Mouse (Mus musculus): ENCODE data around the gene Auh. TPM values are rescaled to one million over a fixed set of nuclear protein-coding genes. Genes with fewer than 3 reads are reported as not detected.

Auh gene
- polyA plus RNA-seq, 1 experiment: 30.9 TPM

DNA sequence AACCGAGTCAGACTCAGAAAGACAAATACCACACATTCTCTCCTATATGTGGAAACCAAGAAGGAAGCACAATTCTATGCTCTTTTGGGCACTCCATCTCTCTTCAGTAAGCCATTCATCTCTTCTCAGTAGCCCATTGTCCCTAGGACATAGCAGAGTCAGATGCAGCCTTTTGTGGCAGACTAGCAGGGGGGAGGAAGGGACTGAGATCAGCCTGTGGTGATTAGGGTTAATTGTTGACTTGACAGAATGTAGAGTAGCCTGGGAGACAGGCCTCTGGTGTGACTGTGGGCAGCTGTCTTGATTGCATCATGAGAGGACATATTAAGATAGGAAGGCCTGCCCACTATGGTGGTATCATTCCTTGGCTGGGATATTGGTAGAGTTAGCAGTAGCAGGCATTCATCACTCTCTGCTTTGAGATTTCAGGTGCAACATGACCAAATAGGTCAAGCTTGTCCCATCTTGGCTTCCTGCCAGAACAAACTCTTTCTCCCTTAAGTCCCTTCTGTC lies 13.5 kb upstream of the Auh start:
- Histone ChIP-seq H3K9me3 (replicated peaks; ENCODE audit: control insufficient read depth, insufficient read depth, low read length, poor library complexity, severe bottlenecking) (no peaks in the 10 kb centered on the region), H3K36me3 (ENCODE audit: control insufficient read depth, insufficient read depth, low read length, poor library complexity, severe bottlenecking) (no peaks in the 10 kb centered on the region), H3K4me1 (ENCODE audit: control insufficient read depth, insufficient read depth, low read length) (no peaks in the 10 kb centered on the region), H3K9ac (ENCODE audit: low read depth, poor library complexity, severe bottlenecking) (no peak overlapping the region), H3K27ac (ENCODE audit: insufficient read depth, low read length) (no peak overlapping the region), H3K4me3 (ENCODE audit: low read depth, low read length) (no peak overlapping the region), H3K27me3 (ENCODE audit: control insufficient read depth, insufficient read depth, low read length, poor library complexity, severe bottlenecking) (no peaks in the 10 kb centered on the region)
- TF ChIP-seq CTCF (IDR thresholded peaks at IDR 0.05; ENCODE audit: low read depth, low read length) (no peak), POLR2A (IDR thresholded peaks at IDR 0.05; ENCODE audit: insufficient read depth, low read length) (no peak), EP300 (IDR thresholded peaks at IDR 0.05; ENCODE audit: insufficient read depth, low read depth, low read length) (no peak)

GRCm38 (mm10) chr13:52940956-52941355 lies 11.5 kb upstream of the Auh start:
- H3K9ac ChIP-seq (ENCODE audit: low read depth, poor library complexity, severe bottlenecking): no peak overlapping the region
- H3K27me3 ChIP-seq (ENCODE audit: control insufficient read depth, insufficient read depth, low read length, poor library complexity, severe bottlenecking): no peaks in the 10 kb centered on the region
- TF ChIP-seq EP300 (IDR thresholded peaks at IDR 0.05; ENCODE audit: insufficient read depth, low read depth, low read length) (no peak), CTCF (IDR thresholded peaks at IDR 0.05; ENCODE audit: low read depth, low read length) (no peak), POLR2A (IDR thresholded peaks at IDR 0.05; ENCODE audit: insufficient read depth, low read length) (no peak)
- no peak overlapping the region for H3K4me3 ChIP-seq (ENCODE audit: low read depth, low read length)
- no peaks in the 10 kb centered on the region for H3K36me3 ChIP-seq (ENCODE audit: control insufficient read depth, insufficient read depth, low read length, poor library complexity, severe bottlenecking)
- no peaks in the 10 kb centered on the region for H3K9me3 ChIP-seq (replicated peaks; ENCODE audit: control insufficient read depth, insufficient read depth, low read length, poor library complexity, severe bottlenecking)
- no peak overlapping the region for H3K27ac ChIP-seq (ENCODE audit: insufficient read depth, low read length)
- H3K4me1 ChIP-seq (ENCODE audit: control insufficient read depth, insufficient read depth, low read length): no peaks in the 10 kb centered on the region

- Histone ChIP-seq H3K27me3 (ENCODE audit: control insufficient read depth, insufficient read depth, low read length, poor library complexity, severe bottlenecking) (no peaks in the 10 kb centered on the region), H3K4me3 (ENCODE audit: low read depth, low read length) (no peak overlapping the region), H3K9me3 (replicated peaks; ENCODE audit: control insufficient read depth, insufficient read depth, low read length, poor library complexity, severe bottlenecking) (no peaks in the 10 kb centered on the region), H3K4me1 (ENCODE audit: control insufficient read depth, insufficient read depth, low read length) (no peaks in the 10 kb centered on the region), H3K9ac (ENCODE audit: low read depth, poor library complexity, severe bottlenecking) (no peak overlapping the region), H3K36me3 (ENCODE audit: control insufficient read depth, insufficient read depth, low read length, poor library complexity, severe bottlenecking) (no peaks in the 10 kb centered on the region), H3K27ac (ENCODE audit: insufficient read depth, low read length) (no peak overlapping the region)
- TF ChIP-seq EP300 (IDR thresholded peaks at IDR 0.05; ENCODE audit: insufficient read depth, low read depth, low read length): no peak
- TF ChIP-seq POLR2A (IDR thresholded peaks at IDR 0.05; ENCODE audit: insufficient read depth, low read length): no peak
- no peak for TF ChIP-seq CTCF (IDR thresholded peaks at IDR 0.05; ENCODE audit: low read depth, low read length)
These were observed 1.1 kb upstream of the Auh start for GRCm38 (mm10) chr13:52930582-52930981.

DNA sequence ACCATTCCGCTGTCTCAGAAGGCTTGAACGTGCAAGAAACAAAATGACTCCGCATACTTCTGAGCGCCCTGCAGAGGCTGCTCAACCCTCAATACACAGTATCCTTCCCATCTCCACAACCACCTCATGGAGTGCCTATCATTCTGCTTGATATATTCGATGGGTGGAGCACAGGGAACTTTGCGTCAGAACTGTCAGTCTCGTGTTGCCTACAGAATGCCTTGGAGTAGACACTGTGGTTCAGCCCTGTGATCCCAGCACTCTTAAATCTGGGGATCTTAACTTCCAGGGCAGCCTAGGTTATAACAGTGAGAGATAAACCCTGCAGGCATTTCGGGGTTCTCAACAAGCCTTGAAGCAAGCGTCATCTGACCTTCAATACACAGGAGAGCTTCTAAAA lies 1.1 kb downstream of the Auh start:
- no peaks in the 10 kb centered on the region for H3K27me3 ChIP-seq (ENCODE audit: control insufficient read depth, insufficient read depth, low read length, poor library complexity, severe bottlenecking)
- TF ChIP-seq EP300 (IDR thresholded peaks at IDR 0.05; ENCODE audit: insufficient read depth, low read depth, low read length) (no peak), CTCF (IDR thresholded peaks at IDR 0.05; ENCODE audit: low read depth, low read length) (no peak), POLR2A (IDR thresholded peaks at IDR 0.05; ENCODE audit: insufficient read depth, low read length) (no peak)

GRCm38 (mm10) chr13:52924457-52924856 lies 5.0 kb downstream of the Auh start:
- Histone ChIP-seq H3K4me1 (ENCODE audit: control insufficient read depth, insufficient read depth, low read length) (peaks cover 3% of the 10 kb centered on the region), H3K9ac (ENCODE audit: low read depth, poor library complexity, severe bottlenecking) (no peak overlapping the region), H3K27me3 (ENCODE audit: control insufficient read depth, insufficient read depth, low read length, poor library complexity, severe bottlenecking) (no peaks in the 10 kb centered on the region), H3K4me3 (ENCODE audit: low read depth, low read length) (no peak overlapping the region), H3K27ac (ENCODE audit: insufficient read depth, low read length) (no peak overlapping the region), H3K36me3 (ENCODE audit: control insufficient read depth, insufficient read depth, low read length, poor library complexity, severe bottlenecking) (no peaks in the 10 kb centered on the region), H3K9me3 (replicated peaks; ENCODE audit: control insufficient read depth, insufficient read depth, low read length, poor library complexity, severe bottlenecking) (0 out of 2 replicates have a peak, but pooled peaks cover 6% of the 10 kb centered on the region)
- TF ChIP-seq CTCF (IDR thresholded peaks at IDR 0.05; ENCODE audit: low read depth, low read length): no peak
- TF ChIP-seq EP300 (IDR thresholded peaks at IDR 0.05; ENCODE audit: insufficient read depth, low read depth, low read length): no peak
- TF ChIP-seq POLR2A (IDR thresholded peaks at IDR 0.05; ENCODE audit: insufficient read depth, low read length): no peak

More for the DNA sequence above, 1.1 kb downstream of the Auh start:
- Histone ChIP-seq H3K9me3 (replicated peaks; ENCODE audit: control insufficient read depth, insufficient read depth, low read length, poor library complexity, severe bottlenecking) (0 out of 2 replicates have a peak, but pooled peaks cover 6% of the 10 kb centered on the region), H3K9ac (ENCODE audit: low read depth, poor library complexity, severe bottlenecking) (peak overlapping the region; percentile 82), H3K4me3 (ENCODE audit: low read depth, low read length) (no peak overlapping the region), H3K27ac (ENCODE audit: insufficient read depth, low read length) (no peak overlapping the region), H3K36me3 (ENCODE audit: control insufficient read depth, insufficient read depth, low read length, poor library complexity, severe bottlenecking) (no peaks in the 10 kb centered on the region), H3K4me1 (ENCODE audit: control insufficient read depth, insufficient read depth, low read length) (no peaks in the 10 kb centered on the region)

GRCm38 (mm10) chr13:52921966-52922365 lies 7.5 kb downstream of the Auh start:
- Histone ChIP-seq H3K4me1 (ENCODE audit: control insufficient read depth, insufficient read depth, low read length) (peaks cover 3% of the 10 kb centered on the region), H3K27me3 (ENCODE audit: control insufficient read depth, insufficient read depth, low read length, poor library complexity, severe bottlenecking) (no peaks in the 10 kb centered on the region), H3K27ac (ENCODE audit: insufficient read depth, low read length) (no peak overlapping the region), H3K36me3 (ENCODE audit: control insufficient read depth, insufficient read depth, low read length, poor library complexity, severe bottlenecking) (no peaks in the 10 kb centered on the region), H3K4me3 (ENCODE audit: low read depth, low read length) (no peak overlapping the region), H3K9me3 (replicated peaks; ENCODE audit: control insufficient read depth, insufficient read depth, low read length, poor library complexity, severe bottlenecking) (0 out of 2 replicates have a peak, but pooled peaks cover 6% of the 10 kb centered on the region), H3K9ac (ENCODE audit: low read depth, poor library complexity, severe bottlenecking) (no peak overlapping the region)
- TF ChIP-seq CTCF (IDR thresholded peaks at IDR 0.05; ENCODE audit: low read depth, low read length): no peak
- TF ChIP-seq POLR2A (IDR thresholded peaks at IDR 0.05; ENCODE audit: insufficient read depth, low read length): no peak
- no peak for TF ChIP-seq EP300 (IDR thresholded peaks at IDR 0.05; ENCODE audit: insufficient read depth, low read depth, low read length)

Data from ES-Bruce4 (cell line).